In the genomic region with DNA sequence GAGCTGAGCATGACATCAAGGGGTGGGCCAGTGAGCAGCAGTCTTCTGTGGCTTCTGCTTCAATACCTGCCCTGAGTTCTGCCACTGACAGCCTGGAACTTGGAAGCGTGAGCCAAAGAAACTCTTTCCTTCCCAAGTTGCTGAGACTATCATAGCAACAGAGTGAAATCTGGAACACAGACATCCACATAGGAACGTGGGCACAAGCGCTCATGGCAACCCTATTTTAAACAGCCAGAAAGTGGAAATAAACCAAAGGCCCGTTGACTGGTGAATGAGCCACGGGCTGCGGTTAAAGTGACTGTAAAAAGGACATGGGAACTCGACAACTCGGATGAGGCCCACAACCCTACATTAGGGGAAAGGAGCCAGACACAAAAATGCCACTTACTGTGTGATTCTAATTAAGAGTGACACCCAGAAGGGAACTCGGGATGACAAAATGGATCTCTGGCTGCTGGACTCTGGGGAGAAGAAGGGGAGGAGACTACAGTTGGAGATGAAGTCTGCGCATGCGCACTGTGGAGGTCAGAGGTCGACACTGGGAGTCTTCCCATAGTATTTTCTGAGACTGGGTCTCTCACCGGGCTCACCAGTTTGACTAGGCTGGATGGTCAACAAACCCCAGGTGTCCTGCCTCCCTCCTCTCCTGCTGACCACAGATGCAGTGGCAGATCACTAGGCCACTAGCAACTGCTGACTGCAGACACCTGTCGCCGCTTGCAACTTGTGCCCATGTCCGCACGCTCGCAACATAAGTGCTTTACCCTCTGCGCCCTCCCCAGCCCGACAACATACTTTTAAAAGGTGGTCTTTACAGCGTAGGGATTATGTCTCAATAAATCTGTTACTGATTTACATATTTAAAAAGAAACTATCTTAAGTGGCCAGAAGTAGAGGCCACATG, we compare ENCODE assay signal across 27 mouse cellular contexts. TPM values are rescaled to one million over a fixed set of nuclear protein-coding genes. Genes with fewer than 3 reads are reported as not detected.
DNase-seq lines count a peak whose midpoint lies in the region; TF ChIP-seq lines count a peak whose summit lies in the region.
"Had no signal": no experiment of that assay in that cellular context is flagged by ENCODE, and none has a peak within 500 bp of the region (broad histone marks: within the 10 kb centered on the region; RNA-seq: fewer than 3 reads in every experiment).

No protein-coding gene starts in this region.

- H3K4me1 ChIP-seq in heart, adult 2 months (ENCODE audit: control insufficient read depth, insufficient read depth, low read length), result no peaks in the 10 kb centered on the region
- H3K4me1 ChIP-seq: liver, embryonic 15.5 days; lung, embryonic 15.5 days had no signal

- no peak overlapping the region for H3K4me2 ChIP-seq in myocyte (ENCODE audit: low read depth)
- H3K4me2 ChIP-seq: embryonic facial prominence, embryonic 13.5 days; forebrain, embryonic 12.5 days; heart, embryonic 13.5 days; hindbrain, embryonic 12.5 days; liver, embryonic 15.5 days; lung, embryonic 15.5 days; neural tube, embryonic 15.5 days had no signal

- H3K27ac ChIP-seq in layer of hippocampus, adult 2 months, result peak overlapping the region; percentile 82
- H3K27ac ChIP-seq in heart, adult 2 months, result no peak overlapping the region
- H3K27ac ChIP-seq: embryonic facial prominence, embryonic 13.5 days; forebrain, embryonic 12.5 days; heart, embryonic 13.5 days; hindbrain, embryonic 12.5 days; liver, embryonic 15.5 days; lung, embryonic 15.5 days; neural tube, embryonic 15.5 days had no signal

- H3ac ChIP-seq in myocyte (ENCODE audit: control insufficient read depth, insufficient read length), result no peak overlapping the region

- TF ChIP-seq POLR2A in myocyte (IDR thresholded peaks at IDR 0.05; ENCODE audit: insufficient read length, low read depth), result no peak
- no peak for TF ChIP-seq POLR2A in heart, adult 2 months (IDR thresholded peaks at IDR 0.05; ENCODE audit: insufficient read depth, low read depth, low read length)

- H3K9ac ChIP-seq in heart, adult 2 months (ENCODE audit: low read depth, low read length), result no peak overlapping the region
- H3K9ac ChIP-seq: embryonic facial prominence, embryonic 13.5 days; forebrain, embryonic 12.5 days; heart, embryonic 13.5 days; hindbrain, embryonic 12.5 days; liver, embryonic 15.5 days; lung, embryonic 15.5 days; neural tube, embryonic 15.5 days had no signal

- 94% methylated on average over 21 of the region's 21 CpGs for WGBS in heart, adult 2 months

- H3K4me3 ChIP-seq in layer of hippocampus, adult 2 months, result no peak overlapping the region
- H3K4me3 ChIP-seq in myocyte, result no peak overlapping the region
- no peak overlapping the region for H3K4me3 ChIP-seq in heart, adult 2 months
- H3K4me3 ChIP-seq: embryonic facial prominence, embryonic 13.5 days; erythroblast, embryonic 14.5 days; forebrain, embryonic 12.5 days; heart, embryonic 13.5 days; hindbrain, embryonic 12.5 days; liver, embryonic 15.5 days; lung, embryonic 15.5 days; neural tube, embryonic 15.5 days had no signal

- no peak for TF ChIP-seq EP300 in heart, adult 2 months (IDR thresholded peaks at IDR 0.05; ENCODE audit: insufficient read depth, low read depth, low read length)

- TF ChIP-seq CTCF in layer of hippocampus, adult 2 months (conservative IDR thresholded peaks at IDR 0.05), result no peak
- TF ChIP-seq CTCF in heart, adult 2 months (IDR thresholded peaks at IDR 0.05), result no peak

- intact Hi-C loops in heart, adult 2 months (cut with DNase I), result no loop called here

- no peaks in the 10 kb centered on the region for H3K36me3 ChIP-seq in myocyte (ENCODE audit: control insufficient read depth, insufficient read depth)
- no peaks in the 10 kb centered on the region for H3K36me3 ChIP-seq in heart, adult 2 months (ENCODE audit: control insufficient read depth, insufficient read depth, low read length)
- H3K36me3 ChIP-seq: embryonic facial prominence, embryonic 13.5 days; forebrain, embryonic 12.5 days; hindbrain, embryonic 12.5 days; liver, embryonic 15.5 days; lung, embryonic 15.5 days; neural tube, embryonic 15.5 days had no signal

- peaks cover 4% of the 10 kb centered on the region for H3K79me2 ChIP-seq in myocyte (ENCODE audit: control insufficient read depth, insufficient read depth)
- H3K79me2 ChIP-seq in heart, adult 2 months (replicated peaks; ENCODE audit: control insufficient read depth, insufficient read depth, low read length), result peaks cover 1% of the 10 kb centered on the region; the same call in 1 of the 2 replicates

- no peaks in the 10 kb centered on the region for H3K27me3 ChIP-seq in myocyte (ENCODE audit: control insufficient read depth, insufficient read depth, insufficient read length)
- no peaks in the 10 kb centered on the region for H3K27me3 ChIP-seq in heart, adult 2 months (ENCODE audit: control insufficient read depth, insufficient read depth, low read length)
- H3K27me3 ChIP-seq: embryonic facial prominence, embryonic 13.5 days; forebrain, embryonic 12.5 days; heart, embryonic 13.5 days; hindbrain, embryonic 12.5 days; liver, embryonic 15.5 days; lung, embryonic 15.5 days; neural tube, embryonic 15.5 days; Patski had no signal

- DNase-seq in layer of hippocampus, adult 2 months (ENCODE audit: low spot score in 2 of 2), result peak in 1 of 2 experiments; percentile 52
- DNase-seq in layer of hippocampus, adult 9-10 months (ENCODE audit: low spot score), result no peak
- DNase-seq in right cerebral cortex, adult 2 months (ENCODE audit: low spot score in 2 of 2), result peak; percentile 59 to 65
- DNase-seq in right cerebral cortex, postnatal 4 days, result no peak
- peak; percentile 74 for DNase-seq in telencephalon, adult 2 months (ENCODE audit: low read depth, low spot score)
- DNase-seq in heart, adult 2 months, result no peak
- DNase-seq in thymus, postnatal 25 days, result no peak
- DNase-seq: adrenal gland, adult 8-10 months; cerebellum, adult 2 months; cerebellum, postnatal 25 days; embryo, embryonic 11 days; gastrocnemius, postnatal 14 days; heart, adult 18-20 months; heart, postnatal 14 days; kidney, postnatal 36 days; lung, postnatal 36 days; spleen, adult 18-20 months had no signal

TF ChIP-seq in myocyte, 11 proteins besides CTCF, POLR2A, EP300 and RAD21:
- TF ChIP-seq MYOD1 (IDR thresholded peaks at IDR 0.05; ENCODE audit: control insufficient read depth in 1 of 3, insufficient read length in 2 of 3, low read depth in 2 of 3), result peak in 2 of 3 experiments; percentile 53 to 62
- peak in 2 of 3 experiments; percentile 30 to 66 for TF ChIP-seq MYOG (IDR thresholded peaks at IDR 0.05; ENCODE audit: control insufficient read depth in 1 of 3, insufficient read depth in 1 of 3, insufficient read length in 2 of 3, low read depth in 2 of 3)
- TF ChIP-seq POLR2AphosphoS2 (IDR thresholded peaks at IDR 0.05; ENCODE audit: insufficient read length, low read depth), result no peak
- TF ChIP-seq TCF12 (IDR thresholded peaks at IDR 0.05; ENCODE audit: insufficient read depth, poor library complexity, severe bottlenecking), result no peak
- TF ChIP-seq USF1 (IDR thresholded peaks at IDR 0.05; ENCODE audit: low read depth), result no peak
TF ChIP-seq in myocyte: peak in this region for 2.

RNA-seq across cellular contexts. Expression of gene Man1c1, which starts 58.8 kb away (rescaled TPM):
- total RNA-seq in layer of hippocampus, adult 2 months (2021), result 10 to 100 TPM; 22.1 to 25.1 TPM
- polyA plus RNA-seq in myocyte (2012; fragmentation: generic; extraction: Trizol), result 11.3 TPM
- total RNA-seq in heart, adult 2 months (2021), result 10 to 100 TPM; 24.8 to 28.4 TPM
- 14.1 and 17.6 TPM in 2 replicates for polyA plus RNA-seq in heart, adult 2 months (2012; rRNA removed)

Comparison
In these comparisons a context has a peak if more than half of its experiments do, and no peak if none do; other contexts are left out.
1. DNase-seq: peak in right cerebral cortex, adult 2 months (2 of 2) and telencephalon, adult 2 months (single experiment); none in layer of hippocampus, adult 9-10 months (single experiment), right cerebral cortex, postnatal 4 days (single experiment), heart, adult 2 months (0 of 2) and thymus, postnatal 25 days (single experiment).